Mouse (Mus musculus): Measurements from ENCODE around the gene Pnpla1.

DNA sequence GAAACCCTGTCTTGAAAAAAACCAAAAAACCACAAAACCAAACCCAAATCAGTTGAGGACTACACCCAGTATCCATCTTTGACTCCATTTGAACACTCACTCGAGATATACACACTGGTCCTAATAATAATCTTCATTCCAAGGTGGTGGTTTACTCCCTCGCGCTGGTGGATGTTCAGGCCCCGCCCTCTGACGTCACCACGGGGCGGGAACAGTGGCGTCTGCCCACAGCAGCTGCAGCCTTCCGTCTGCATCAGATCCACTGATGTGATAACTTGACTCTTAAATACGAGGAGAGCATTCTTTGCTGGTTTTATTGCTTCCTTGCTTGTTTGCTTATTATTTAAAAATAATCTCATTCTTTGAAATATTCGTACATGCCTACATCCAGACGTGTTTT lies 24.1 kb downstream of the Pnpla1 start:
- TF ChIP-seq CTCF (IDR thresholded peaks at IDR 0.05; ENCODE audit: borderline replicate concordance, insufficient read depth, low read depth, low read length) = no peak
- no peak for TF ChIP-seq POLR2A (IDR thresholded peaks at IDR 0.05; ENCODE audit: borderline replicate concordance, insufficient read depth, low read length)
